Mouse (Mus musculus): ENCODE data around the gene Gata2. TPM values are rescaled to one million over a fixed set of nuclear protein-coding genes. Genes with fewer than 3 reads are reported as not detected.

Gata2 gene
- polyA plus RNA-seq, 1 experiment from 2014 or later: 3.3 TPM

DNA sequence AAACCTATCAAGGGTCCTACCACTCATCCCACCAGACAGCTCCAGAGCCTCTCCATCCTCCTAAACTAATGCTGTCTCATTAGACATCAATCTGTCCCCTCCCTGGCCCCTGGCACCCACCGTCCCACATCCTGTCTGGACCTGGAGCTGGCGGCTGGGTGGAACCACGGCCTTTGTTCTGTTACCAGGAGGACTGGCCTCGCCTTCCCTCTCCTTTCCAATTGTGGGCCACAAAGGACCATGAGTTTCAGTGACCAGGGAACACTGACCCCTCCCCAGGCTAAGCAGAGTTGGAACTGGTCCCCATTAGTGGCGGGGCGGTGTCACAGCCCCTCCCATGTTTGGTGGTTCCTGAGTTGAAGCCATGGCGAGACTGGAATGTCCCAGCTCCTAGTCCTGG lies 33.8 kb downstream of the Gata2 start:
- Histone ChIP-seq H3K9me3 (ENCODE audit: control insufficient read depth, low read depth, low read length) (no peaks in the 10 kb centered on the region), H3K4me1 (ENCODE audit: control insufficient read depth, insufficient read depth, low read length) (no peaks in the 10 kb centered on the region), H3K27me3 (ENCODE audit: control insufficient read depth, insufficient read depth, low read length) (no peaks in the 10 kb centered on the region), H3K4me2 (replicated peaks; ENCODE audit: low read depth, low read length) (no peak overlapping the region), H3K4me3 (ENCODE audit: low read depth, low read length) (no peak overlapping the region), H3K9ac (replicated peaks; ENCODE audit: low read depth, low read length) (no peak overlapping the region), H3K36me3 (ENCODE audit: control insufficient read depth, insufficient read depth, low read length) (no peaks in the 10 kb centered on the region), H3K27ac (ENCODE audit: low read length) (no peak overlapping the region)
- no peak for ATAC-seq (ENCODE audit: insufficient number of reproducible peaks, insufficient read depth, low FRiP score, low read depth)
- WGBS: 49% methylated on average over 7 of the region's 7 CpGs

DNA sequence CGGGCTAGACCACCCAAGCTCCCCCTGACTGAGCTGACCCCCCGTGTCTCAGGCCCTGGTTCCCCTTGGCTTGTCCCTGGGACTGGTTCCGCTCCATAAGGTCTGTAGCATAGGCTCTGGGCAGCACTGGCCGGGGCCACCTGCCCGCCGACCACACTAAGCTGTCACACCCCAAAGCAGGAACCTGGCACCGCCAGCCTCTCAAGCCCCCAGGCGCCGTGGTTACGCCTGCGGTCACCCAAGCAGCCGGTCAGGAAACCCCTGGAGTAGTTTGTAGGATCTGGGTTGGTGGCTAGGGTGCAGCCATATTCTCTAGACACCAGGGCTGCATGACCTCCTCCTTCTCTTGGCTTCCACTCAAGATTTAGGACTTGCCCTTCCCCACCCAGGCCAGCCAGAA lies 35.5 kb downstream of the Gata2 start:
- 87% methylated on average over 12 of the region's 12 CpGs for WGBS
- H3K4me1 ChIP-seq (ENCODE audit: control insufficient read depth, insufficient read depth, low read length): no peaks in the 10 kb centered on the region
- no peaks in the 10 kb centered on the region for H3K27me3 ChIP-seq (ENCODE audit: control insufficient read depth, insufficient read depth, low read length)
- no peak overlapping the region for H3K4me3 ChIP-seq (ENCODE audit: low read depth, low read length)
- no peak overlapping the region for H3K9ac ChIP-seq (replicated peaks; ENCODE audit: low read depth, low read length)
- no peak overlapping the region for H3K4me2 ChIP-seq (replicated peaks; ENCODE audit: low read depth, low read length)
- H3K36me3 ChIP-seq (ENCODE audit: control insufficient read depth, insufficient read depth, low read length): no peaks in the 10 kb centered on the region
- no peak for ATAC-seq (ENCODE audit: insufficient number of reproducible peaks, insufficient read depth, low FRiP score, low read depth)
- H3K27ac ChIP-seq (ENCODE audit: low read length): no peak overlapping the region
- H3K9me3 ChIP-seq (ENCODE audit: control insufficient read depth, low read depth, low read length): no peaks in the 10 kb centered on the region

DNA sequence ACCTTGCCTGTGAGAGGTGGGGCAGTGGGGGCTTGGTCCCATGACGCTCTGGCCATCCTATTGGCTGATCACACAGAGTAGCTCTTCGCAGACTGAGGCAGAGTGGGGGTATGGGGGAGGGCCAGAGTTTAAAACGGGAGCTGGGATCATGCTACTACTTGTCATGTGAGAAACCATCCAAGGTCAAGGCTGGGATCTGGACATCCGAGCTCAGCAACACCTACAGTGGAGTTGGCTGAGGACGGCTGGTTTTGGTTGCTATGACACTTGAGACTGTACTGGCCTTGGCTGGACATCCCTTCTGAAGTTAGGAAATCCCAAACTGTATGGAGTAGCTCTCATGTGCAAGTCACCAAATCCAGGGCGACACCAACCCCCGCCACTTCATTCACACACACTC lies 38.1 kb downstream of the Gata2 start:
- Histone ChIP-seq H3K36me3 (ENCODE audit: control insufficient read depth, insufficient read depth, low read length) (no peaks in the 10 kb centered on the region), H3K4me3 (ENCODE audit: low read depth, low read length) (no peak overlapping the region), H3K9ac (replicated peaks; ENCODE audit: low read depth, low read length) (no peak overlapping the region), H3K27me3 (ENCODE audit: control insufficient read depth, insufficient read depth, low read length) (no peaks in the 10 kb centered on the region), H3K9me3 (ENCODE audit: control insufficient read depth, low read depth, low read length) (no peaks in the 10 kb centered on the region), H3K4me2 (replicated peaks; ENCODE audit: low read depth, low read length) (no peak overlapping the region), H3K27ac (ENCODE audit: low read length) (no peak overlapping the region), H3K4me1 (ENCODE audit: control insufficient read depth, insufficient read depth, low read length) (peaks cover 10% of the 10 kb centered on the region; the same call in 1 of the 2 replicates)
- no peak for ATAC-seq (ENCODE audit: insufficient number of reproducible peaks, insufficient read depth, low FRiP score, low read depth)
- 73% methylated on average over 7 of the region's 7 CpGs for WGBS

DNA sequence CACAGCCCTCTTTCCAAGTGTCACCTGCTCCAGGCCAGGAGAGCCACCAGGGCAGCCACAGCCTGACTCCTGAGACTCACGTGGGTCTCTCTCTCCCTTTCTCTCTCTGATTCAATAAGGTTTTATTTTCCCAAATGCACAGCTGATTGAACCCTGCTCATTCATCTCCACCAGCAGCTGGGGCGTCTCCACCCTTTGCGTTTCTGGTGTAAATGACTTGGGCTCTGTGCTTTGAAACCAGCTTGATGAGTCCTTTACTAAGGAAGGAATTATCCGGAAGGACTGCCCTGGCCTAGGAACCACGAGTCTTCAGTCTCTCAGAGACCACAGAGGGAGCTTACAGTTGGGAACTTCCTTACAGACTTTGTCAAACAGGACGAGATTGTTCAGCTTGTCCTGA lies 38.5 kb downstream of the Gata2 start:
- 51% methylated on average over 6 of the region's 6 CpGs for WGBS
- Histone ChIP-seq H3K27me3 (ENCODE audit: control insufficient read depth, insufficient read depth, low read length) (no peaks in the 10 kb centered on the region), H3K4me1 (ENCODE audit: control insufficient read depth, insufficient read depth, low read length) (peaks cover 10% of the 10 kb centered on the region; the same call in 1 of the 2 replicates), H3K4me3 (ENCODE audit: low read depth, low read length) (no peak overlapping the region), H3K4me2 (replicated peaks; ENCODE audit: low read depth, low read length) (no peak overlapping the region), H3K9ac (replicated peaks; ENCODE audit: low read depth, low read length) (no peak overlapping the region), H3K36me3 (ENCODE audit: control insufficient read depth, insufficient read depth, low read length) (no peaks in the 10 kb centered on the region), H3K27ac (ENCODE audit: low read length) (no peak overlapping the region), H3K9me3 (ENCODE audit: control insufficient read depth, low read depth, low read length) (no peaks in the 10 kb centered on the region)
- ATAC-seq (ENCODE audit: insufficient number of reproducible peaks, insufficient read depth, low FRiP score, low read depth): no peak

DNA sequence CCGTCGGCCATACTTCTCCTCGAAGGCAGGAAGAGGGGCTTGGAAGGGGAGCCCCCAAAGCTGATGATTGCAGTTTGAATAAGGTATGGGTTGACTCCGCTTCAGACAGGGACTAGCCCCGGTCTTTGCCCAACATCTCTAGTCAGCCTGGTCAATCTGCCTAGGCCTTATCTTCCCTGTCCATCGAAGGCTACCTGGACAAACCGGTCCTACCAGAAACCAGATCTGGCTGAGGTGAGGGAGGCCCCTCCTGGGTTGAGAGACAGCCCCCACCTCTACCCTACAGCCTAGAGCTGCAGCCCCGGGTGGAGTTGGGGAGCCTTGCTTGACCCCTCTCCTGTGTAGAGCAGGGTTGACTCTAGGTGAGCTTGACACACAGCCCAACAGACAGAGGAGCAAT lies 40.3 kb downstream of the Gata2 start:
- H3K4me3 ChIP-seq (ENCODE audit: low read depth, low read length): no peak overlapping the region
- ATAC-seq (ENCODE audit: insufficient number of reproducible peaks, insufficient read depth, low FRiP score, low read depth): peak; percentile 68
- H3K27ac ChIP-seq (ENCODE audit: low read length): no peak overlapping the region
- H3K4me2 ChIP-seq (replicated peaks; ENCODE audit: low read depth, low read length): no peak overlapping the region
- no peaks in the 10 kb centered on the region for H3K27me3 ChIP-seq (ENCODE audit: control insufficient read depth, insufficient read depth, low read length)
- peaks cover 10% of the 10 kb centered on the region; the same call in 1 of the 2 replicates for H3K4me1 ChIP-seq (ENCODE audit: control insufficient read depth, insufficient read depth, low read length)
- 68% methylated on average over 8 of the region's 8 CpGs for WGBS
- no peaks in the 10 kb centered on the region for H3K36me3 ChIP-seq (ENCODE audit: control insufficient read depth, insufficient read depth, low read length)
- H3K9me3 ChIP-seq (ENCODE audit: control insufficient read depth, low read depth, low read length): no peaks in the 10 kb centered on the region
- H3K9ac ChIP-seq (replicated peaks; ENCODE audit: low read depth, low read length): no peak overlapping the region

DNA sequence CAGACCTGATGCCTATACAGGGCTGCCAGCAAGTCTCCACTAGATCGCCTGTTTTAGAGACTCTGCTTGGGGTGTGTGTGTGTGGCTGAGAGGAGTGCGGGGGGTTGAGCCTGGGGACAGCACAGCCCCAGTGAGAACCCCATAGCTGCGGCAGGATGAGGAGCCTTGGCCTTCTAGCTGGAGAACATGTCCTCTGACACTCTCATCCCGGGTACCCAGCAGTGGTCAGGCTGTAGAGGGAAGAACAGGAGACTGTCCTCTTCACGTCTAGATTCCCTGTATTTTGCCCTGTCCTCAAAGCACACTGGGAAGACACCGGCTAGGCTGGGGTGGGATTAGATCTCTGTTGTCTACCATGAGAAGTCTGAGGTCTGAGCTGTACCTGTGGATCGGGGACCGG lies 41.8 kb downstream of the Gata2 start:
- ATAC-seq (ENCODE audit: insufficient number of reproducible peaks, insufficient read depth, low FRiP score, low read depth): no peak
- H3K4me2 ChIP-seq (replicated peaks; ENCODE audit: low read depth, low read length): no peak overlapping the region
- H3K9ac ChIP-seq (replicated peaks; ENCODE audit: low read depth, low read length): no peak overlapping the region
- H3K9me3 ChIP-seq (ENCODE audit: control insufficient read depth, low read depth, low read length): no peaks in the 10 kb centered on the region
- no peaks in the 10 kb centered on the region for H3K36me3 ChIP-seq (ENCODE audit: control insufficient read depth, insufficient read depth, low read length)
- no peak overlapping the region for H3K4me3 ChIP-seq (ENCODE audit: low read depth, low read length)
- no peaks in the 10 kb centered on the region for H3K27me3 ChIP-seq (ENCODE audit: control insufficient read depth, insufficient read depth, low read length)
- 26% methylated on average over 8 of the region's 8 CpGs for WGBS
- H3K4me1 ChIP-seq (ENCODE audit: control insufficient read depth, insufficient read depth, low read length): peaks cover 10% of the 10 kb centered on the region; the same call in 1 of the 2 replicates
- H3K27ac ChIP-seq (ENCODE audit: low read length): no peak overlapping the region

DNA sequence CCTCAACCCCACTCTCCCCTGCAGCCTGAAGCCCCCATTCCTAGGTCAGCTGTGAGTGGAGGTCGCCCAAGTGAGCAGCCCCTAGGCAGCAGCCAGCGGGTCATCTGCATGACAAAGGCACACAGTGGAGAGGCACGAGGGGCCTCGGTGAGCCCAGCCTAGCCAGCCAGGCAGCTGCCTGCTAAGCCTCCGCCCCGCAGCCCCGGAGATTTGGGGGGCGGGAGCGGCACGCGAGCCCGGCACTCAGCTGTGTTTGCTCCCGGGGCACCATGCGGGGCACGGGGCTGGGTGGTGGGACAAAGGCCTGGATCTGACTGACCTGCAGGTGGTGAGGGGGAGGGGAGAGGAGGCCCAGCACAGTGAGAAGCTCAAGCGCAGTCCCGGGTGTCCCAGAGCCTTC lies 42.3 kb downstream of the Gata2 start:
- Histone ChIP-seq H3K27me3 (ENCODE audit: control insufficient read depth, insufficient read depth, low read length) (no peaks in the 10 kb centered on the region), H3K4me2 (replicated peaks; ENCODE audit: low read depth, low read length) (peak overlapping the region; percentile 25), H3K36me3 (ENCODE audit: control insufficient read depth, insufficient read depth, low read length) (no peaks in the 10 kb centered on the region), H3K4me3 (ENCODE audit: low read depth, low read length) (no peak overlapping the region), H3K9me3 (ENCODE audit: control insufficient read depth, low read depth, low read length) (no peaks in the 10 kb centered on the region), H3K9ac (replicated peaks; ENCODE audit: low read depth, low read length) (0 out of 2 replicates have a peak overlapping the region, but pooled peaks have one; percentile 10), H3K4me1 (ENCODE audit: control insufficient read depth, insufficient read depth, low read length) (peaks cover 10% of the 10 kb centered on the region; the same call in 1 of the 2 replicates), H3K27ac (ENCODE audit: low read length) (no peak overlapping the region)
- WGBS: 3% methylated on average over 17 of the region's 17 CpGs
- no peak for ATAC-seq (ENCODE audit: insufficient number of reproducible peaks, insufficient read depth, low FRiP score, low read depth)

DNA sequence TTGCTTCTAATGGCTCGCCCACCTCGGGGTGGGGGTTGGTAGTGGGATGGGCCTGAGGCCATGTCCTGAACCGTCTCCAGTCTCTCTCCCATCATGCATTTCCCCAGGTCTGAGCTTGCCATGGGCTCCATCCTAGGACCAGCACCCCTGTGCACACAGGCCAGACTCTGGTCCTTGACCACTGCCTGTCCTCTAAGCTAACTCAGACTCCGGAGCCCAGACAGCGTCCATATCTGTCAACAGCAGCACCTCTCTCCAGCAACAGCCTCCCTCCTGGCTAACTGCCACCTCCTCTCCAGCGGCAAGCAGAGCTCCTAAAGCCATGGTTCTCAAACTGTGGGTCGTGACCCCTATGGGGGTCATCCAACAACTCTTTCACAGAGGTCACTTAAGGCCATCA lies 42.8 kb downstream of the Gata2 start:
- Histone ChIP-seq H3K9ac (replicated peaks; ENCODE audit: low read depth, low read length) (0 out of 2 replicates have a peak overlapping the region, but pooled peaks have one; percentile 10), H3K9me3 (ENCODE audit: control insufficient read depth, low read depth, low read length) (no peaks in the 10 kb centered on the region), H3K27ac (ENCODE audit: low read length) (no peak overlapping the region), H3K27me3 (ENCODE audit: control insufficient read depth, insufficient read depth, low read length) (no peaks in the 10 kb centered on the region), H3K4me1 (ENCODE audit: control insufficient read depth, insufficient read depth, low read length) (peaks cover 10% of the 10 kb centered on the region; the same call in 1 of the 2 replicates), H3K36me3 (ENCODE audit: control insufficient read depth, insufficient read depth, low read length) (no peaks in the 10 kb centered on the region), H3K4me2 (replicated peaks; ENCODE audit: low read depth, low read length) (no peak overlapping the region), H3K4me3 (ENCODE audit: low read depth, low read length) (no peak overlapping the region)
- no peak for ATAC-seq (ENCODE audit: insufficient number of reproducible peaks, insufficient read depth, low FRiP score, low read depth)
- WGBS: 10% methylated on average over 7 of the region's 7 CpGs

DNA sequence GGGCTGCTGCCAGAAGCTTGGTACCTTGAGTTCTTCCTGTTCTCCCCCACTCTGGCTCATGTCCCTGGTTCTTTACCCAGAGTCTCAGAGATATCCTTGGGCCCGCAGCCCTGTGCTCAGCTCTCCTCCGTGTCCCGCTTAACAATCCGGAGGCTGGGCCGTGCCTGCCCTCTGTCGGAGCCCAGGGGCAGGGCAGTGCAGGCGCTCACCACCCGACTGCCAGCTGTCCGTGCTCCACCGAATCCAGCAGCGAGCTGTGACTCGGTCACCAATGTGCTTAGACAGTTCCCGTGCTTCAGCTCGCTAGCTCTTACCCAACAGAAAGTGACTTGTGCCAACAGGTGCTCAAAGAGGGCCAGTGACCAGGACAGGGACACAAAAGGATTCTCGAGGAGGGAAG lies 48.9 kb downstream of the Gata2 start:
- no peaks in the 10 kb centered on the region for H3K9me3 ChIP-seq (ENCODE audit: control insufficient read depth, low read depth, low read length)
- H3K4me2 ChIP-seq (replicated peaks; ENCODE audit: low read depth, low read length): no peak overlapping the region
- H3K27me3 ChIP-seq (ENCODE audit: control insufficient read depth, insufficient read depth, low read length): no peaks in the 10 kb centered on the region
- WGBS: 3% methylated on average over 15 of the region's 15 CpGs
- no peak overlapping the region for H3K27ac ChIP-seq (ENCODE audit: low read length)
- no peaks in the 10 kb centered on the region for H3K4me1 ChIP-seq (ENCODE audit: control insufficient read depth, insufficient read depth, low read length)
- no peaks in the 10 kb centered on the region for H3K36me3 ChIP-seq (ENCODE audit: control insufficient read depth, insufficient read depth, low read length)
- H3K9ac ChIP-seq (replicated peaks; ENCODE audit: low read depth, low read length): no peak overlapping the region
- peak; percentile 59; the same call in 1 of the 2 replicates for ATAC-seq (ENCODE audit: insufficient number of reproducible peaks, insufficient read depth, low FRiP score, low read depth)
- no peak overlapping the region for H3K4me3 ChIP-seq (ENCODE audit: low read depth, low read length)

Measured in stomach, embryonic 14.5 days (tissue).